Mouse (Mus musculus) urinary bladder, adult 18-20 months (tissue): ENCODE data around the gene Hcrtr1.
A peak's percentile ranks its signal among the peaks of the same experiment; 100 is the strongest.

Experiments
- DNase-seq, 2 experiments: peaks; one replicate each; pipeline ENCODE4 v3.0.0; 2022; ENCODE audit warnings: low spot score in 2 of 2, mixed read lengths in 2 of 2

The Hcrtr1 gene

GRCm38 (mm10) chr4:130124110-130124509 is 15.0 kb downstream of the Hcrtr1 start:
- no peak for DNase-seq

GRCm38 (mm10) chr4:130123020-130123419 is 16.1 kb downstream of the Hcrtr1 start:
- DNase-seq: no peak

GRCm38 (mm10) chr4:130121560-130121959 is 17.6 kb downstream of the Hcrtr1 start:
- no peak for DNase-seq

GRCm38 (mm10) chr4:130120752-130121151 is 18.4 kb downstream of the Hcrtr1 start:
- no peak for DNase-seq

- no peak for DNase-seq
Observed at GRCm38 (mm10) chr4:130112732-130113131, 26.4 kb downstream of the Hcrtr1 start.

- peak; percentile 28 to 78 for DNase-seq
Observed at GRCm38 (mm10) chr4:130112299-130112698, 26.9 kb downstream of the Hcrtr1 start.

GRCm38 (mm10) chr4:130110091-130110490 is 29.1 kb downstream of the Hcrtr1 start:
- no peak for DNase-seq

- no peak for DNase-seq
Observed at GRCm38 (mm10) chr4:130109666-130110065, 29.5 kb downstream of the Hcrtr1 start.

GRCm38 (mm10) chr4:130108929-130109328 is 30.2 kb downstream of the Hcrtr1 start:
- no peak for DNase-seq

- DNase-seq: peak; percentile 99
Observed at GRCm38 (mm10) chr4:130107444-130108131, 31.6 kb downstream of the Hcrtr1 start.

- no peak for DNase-seq
Observed at GRCm38 (mm10) chr4:130107065-130107443, 32.1 kb downstream of the Hcrtr1 start.

GRCm38 (mm10) chr4:130104584-130104983 is 34.6 kb downstream of the Hcrtr1 start:
- no peak for DNase-seq

GRCm38 (mm10) chr4:130103632-130104031 is 35.5 kb downstream of the Hcrtr1 start:
- DNase-seq: no peak

GRCm38 (mm10) chr4:130102111-130102651 is 37.0 kb downstream of the Hcrtr1 start, which contains the start of gene Pef1:
TSS of gene Pef1 (plus strand) at chr4:130102558.
- no peak for DNase-seq

GRCm38 (mm10) chr4:130101183-130101582 is 38.0 kb downstream of the Hcrtr1 start:
- no peak for DNase-seq

GRCm38 (mm10) chr4:130095137-130095536 is 44.0 kb downstream of the Hcrtr1 start:
- no peak for DNase-seq

- DNase-seq: peak; percentile 81 to 97
Observed at GRCm38 (mm10) chr4:130087293-130087692, 51.9 kb downstream of the Hcrtr1 start.

GRCm38 (mm10) chr4:130085246-130085820 is 53.8 kb downstream of the Hcrtr1 start:
- no peak for DNase-seq

GRCm38 (mm10) chr4:130084331-130084945 is 54.7 kb downstream of the Hcrtr1 start:
- peak in 1 of 2 experiments; percentile 48 for DNase-seq

- DNase-seq: no peak
Observed at GRCm38 (mm10) chr4:130082211-130082610, 56.9 kb downstream of the Hcrtr1 start.

GRCm38 (mm10) chr4:130081345-130082190 is 57.6 kb downstream of the Hcrtr1 start:
- no peak for DNase-seq
